Comparison of ENCODE assay signal across 25 mouse cellular contexts in the genomic region with DNA sequence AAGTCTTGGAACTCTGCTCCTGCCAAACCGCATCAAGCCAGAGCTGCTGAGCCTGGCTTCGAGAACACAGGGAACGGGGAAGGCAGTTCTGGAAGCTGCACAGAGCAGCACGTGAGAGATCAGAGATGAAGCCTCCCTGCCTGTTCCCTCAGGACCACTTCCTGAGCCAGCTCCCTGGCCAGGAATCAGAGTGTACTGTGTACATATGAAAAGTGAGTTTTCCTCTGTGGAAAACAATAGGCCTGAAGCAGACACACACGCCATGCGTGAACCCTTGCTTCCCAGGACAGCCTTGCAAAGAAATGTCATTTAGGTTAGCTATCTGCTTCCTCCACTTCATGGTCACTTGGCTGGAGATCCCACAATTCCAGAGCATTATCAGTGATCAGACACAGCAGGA. TPM values are rescaled to one million over a fixed set of nuclear protein-coding genes. Genes with fewer than 3 reads are reported as not detected.
DNase-seq lines count a peak whose midpoint lies in the region; ATAC-seq and TF ChIP-seq lines count a peak whose summit lies in the region.
"Had no signal": no experiment of that assay in that cellular context is flagged by ENCODE, and none has a peak within 500 bp of the region (broad histone marks: within the 10 kb centered on the region; RNA-seq: fewer than 3 reads in every experiment).

No protein-coding gene starts in this region.

- H3K4me2 ChIP-seq in embryonic facial prominence, embryonic 14.5 days (ENCODE audit: low read depth, low read length): no peak overlapping the region
- H3K4me2 ChIP-seq in heart, embryonic 15.5 days: no peak overlapping the region
- no peak overlapping the region for H3K4me2 ChIP-seq in heart, postnatal 0 days (ENCODE audit: low read depth, low read length)
- H3K4me2 ChIP-seq: embryonic facial prominence, embryonic 12.5 days; forebrain, embryonic 12.5 days; hindbrain, embryonic 12.5 days had no signal

- 0 out of 2 replicates have a peak, but pooled peaks cover 4% of the 10 kb centered on the region for H3K9me3 ChIP-seq in embryonic facial prominence, embryonic 14.5 days (ENCODE audit: control insufficient read depth, low read length)
- no peaks in the 10 kb centered on the region for H3K9me3 ChIP-seq in embryonic facial prominence, embryonic 10.5 days
- no peaks in the 10 kb centered on the region for H3K9me3 ChIP-seq in heart, embryonic 10.5 days
- no peaks in the 10 kb centered on the region for H3K9me3 ChIP-seq in heart, embryonic 15.5 days (replicated peaks)
- H3K9me3 ChIP-seq in heart, postnatal 0 days (replicated peaks; ENCODE audit: control insufficient read depth, low read length): no peaks in the 10 kb centered on the region; the same call in 1 of the 2 replicates
- H3K9me3 ChIP-seq: embryonic facial prominence, embryonic 12.5 days; forebrain, embryonic 12.5 days; G1E; hindbrain, embryonic 12.5 days had no signal

- TF ChIP-seq EP300 in heart, adult 2 months (IDR thresholded peaks at IDR 0.05; ENCODE audit: insufficient read depth, low read depth, low read length): no peak
- no peak for TF ChIP-seq EP300 in heart, postnatal 0 days (IDR thresholded peaks at IDR 0.05; ENCODE audit: low read depth)

- no peaks in the 10 kb centered on the region for H3K36me3 ChIP-seq in embryonic facial prominence, embryonic 14.5 days (ENCODE audit: control insufficient read depth, insufficient read depth, low read length)
- no peaks in the 10 kb centered on the region for H3K36me3 ChIP-seq in embryonic facial prominence, embryonic 10.5 days (replicated peaks)
- no peaks in the 10 kb centered on the region for H3K36me3 ChIP-seq in heart, embryonic 10.5 days
- no peaks in the 10 kb centered on the region for H3K36me3 ChIP-seq in heart, adult 2 months (ENCODE audit: control insufficient read depth, insufficient read depth, low read length)
- no peaks in the 10 kb centered on the region for H3K36me3 ChIP-seq in heart, embryonic 15.5 days
- no peaks in the 10 kb centered on the region for H3K36me3 ChIP-seq in heart, postnatal 0 days (replicated peaks; ENCODE audit: control insufficient read depth, insufficient read depth, low read length)
- H3K36me3 ChIP-seq: embryonic facial prominence, embryonic 12.5 days; forebrain, embryonic 12.5 days; G1E had no signal

- H3K9ac ChIP-seq in embryonic facial prominence, embryonic 14.5 days (ENCODE audit: low read depth, low read length): no peak overlapping the region
- no peak overlapping the region for H3K9ac ChIP-seq in heart, adult 2 months (ENCODE audit: low read depth, low read length)
- H3K9ac ChIP-seq in heart, embryonic 15.5 days: no peak overlapping the region
- H3K9ac ChIP-seq in heart, postnatal 0 days (replicated peaks; ENCODE audit: low read depth, low read length): no peak overlapping the region
- H3K9ac ChIP-seq: embryonic facial prominence, embryonic 12.5 days; forebrain, embryonic 12.5 days; hindbrain, embryonic 12.5 days had no signal

- TF ChIP-seq CTCF in heart, adult 2 months (IDR thresholded peaks at IDR 0.05): no peak
- TF ChIP-seq CTCF in heart, postnatal 0 days (IDR thresholded peaks at IDR 0.05; ENCODE audit: low read depth): no peak

- peak; percentile 46 for DNase-seq in embryonic facial prominence, embryonic 14.5 days (ENCODE audit: low spot score)
- no peak for DNase-seq in embryonic facial prominence, embryonic 10.5 days (ENCODE audit: low spot score)
- no peak for DNase-seq in heart, embryonic 10.5 days (ENCODE audit: low spot score)
- DNase-seq in heart, adult 2 months: no peak
- DNase-seq in heart, postnatal 4 days: no peak
- DNase-seq in heart, postnatal 0 days (ENCODE audit: low spot score): peak; percentile 26
- DNase-seq in retina, embryonic 14.5 days (ENCODE audit: low spot score): no peak
- DNase-seq: adrenal gland, postnatal 10 days; B cell, adult 2 months; cerebellum, adult 11 months; cerebellum, adult 8-10 months; cerebellum, postnatal 14 days; embryo, embryonic 11 days; kidney, adult 8-10 months had no signal

- intact Hi-C loops in heart, adult 2 months (cut with DNase I): no loop called here

- WGBS in embryonic facial prominence, embryonic 14.5 days: 65% methylated on average over 6 of the region's 6 CpGs
- 82% methylated on average over 6 of the region's 6 CpGs for WGBS in embryonic facial prominence, embryonic 10.5 days
- 59% methylated on average over 6 of the region's 6 CpGs for WGBS in heart, embryonic 10.5 days
- 27% methylated on average over 6 of the region's 6 CpGs for WGBS in heart, adult 2 months
- WGBS in heart, embryonic 15.5 days: 40% methylated on average over 6 of the region's 6 CpGs
- 23% methylated on average over 6 of the region's 6 CpGs for WGBS in heart, postnatal 0 days

- no peaks in the 10 kb centered on the region for H3K79me2 ChIP-seq in heart, adult 2 months (replicated peaks; ENCODE audit: control insufficient read depth, insufficient read depth, low read length)

- H3K27ac ChIP-seq in embryonic facial prominence, embryonic 14.5 days (replicated peaks; ENCODE audit: low read depth, low read length): no peak overlapping the region
- no peak overlapping the region for H3K27ac ChIP-seq in embryonic facial prominence, embryonic 10.5 days (replicated peaks)
- H3K27ac ChIP-seq in heart, embryonic 10.5 days: 0 out of 2 replicates have a peak overlapping the region, but pooled peaks have one; percentile 24
- H3K27ac ChIP-seq in heart, adult 2 months: no peak overlapping the region
- peak overlapping the region; percentile 32 for H3K27ac ChIP-seq in heart, embryonic 15.5 days
- H3K27ac ChIP-seq in heart, postnatal 0 days (ENCODE audit: low read depth): no peak overlapping the region
- H3K27ac ChIP-seq: embryonic facial prominence, embryonic 12.5 days; forebrain, embryonic 12.5 days; hindbrain, embryonic 12.5 days had no signal

- no peak for TF ChIP-seq POLR2A in heart, adult 2 months (IDR thresholded peaks at IDR 0.05; ENCODE audit: insufficient read depth, low read depth, low read length)

- H3K27me3 ChIP-seq in embryonic facial prominence, embryonic 14.5 days (replicated peaks; ENCODE audit: control insufficient read depth, insufficient read depth, low read length): no peaks in the 10 kb centered on the region
- no peaks in the 10 kb centered on the region for H3K27me3 ChIP-seq in embryonic facial prominence, embryonic 10.5 days (replicated peaks; ENCODE audit: low read depth, poor library complexity, severe bottlenecking)
- 0 out of 2 replicates have a peak, but pooled peaks cover 4% of the 10 kb centered on the region for H3K27me3 ChIP-seq in heart, embryonic 10.5 days (ENCODE audit: insufficient read depth, poor library complexity, severe bottlenecking)
- H3K27me3 ChIP-seq in heart, adult 2 months (ENCODE audit: control insufficient read depth, insufficient read depth, low read length): no peaks in the 10 kb centered on the region
- no peaks in the 10 kb centered on the region for H3K27me3 ChIP-seq in heart, embryonic 15.5 days
- no peaks in the 10 kb centered on the region for H3K27me3 ChIP-seq in heart, postnatal 0 days (ENCODE audit: control insufficient read depth, insufficient read depth, low read length)
- H3K27me3 ChIP-seq: embryonic facial prominence, embryonic 12.5 days; forebrain, embryonic 12.5 days; hindbrain, embryonic 12.5 days had no signal

- no peaks in the 10 kb centered on the region for H3K4me1 ChIP-seq in embryonic facial prominence, embryonic 14.5 days (ENCODE audit: control insufficient read depth, insufficient read depth, low read length)
- H3K4me1 ChIP-seq in embryonic facial prominence, embryonic 10.5 days: peaks cover 7% of the 10 kb centered on the region
- H3K4me1 ChIP-seq in heart, embryonic 10.5 days: peaks cover 16% of the 10 kb centered on the region
- peaks cover 6% of the 10 kb centered on the region for H3K4me1 ChIP-seq in heart, adult 2 months (ENCODE audit: control insufficient read depth, insufficient read depth, low read length)
- H3K4me1 ChIP-seq in heart, embryonic 15.5 days (replicated peaks): peaks cover 32% of the 10 kb centered on the region
- H3K4me1 ChIP-seq in heart, postnatal 0 days (ENCODE audit: control insufficient read depth, insufficient read depth): peaks cover 29% of the 10 kb centered on the region
- H3K4me1 ChIP-seq: embryonic facial prominence, embryonic 12.5 days had no signal

- peak; percentile 30; the same call in 1 of the 2 replicates for ATAC-seq in embryonic facial prominence, embryonic 14.5 days (ENCODE audit: low read depth)
- peak; percentile 40 for ATAC-seq in heart, embryonic 15.5 days (replicated peaks; ENCODE audit: insufficient number of reproducible peaks, insufficient read depth, low FRiP score, low read depth)
- ATAC-seq in heart, postnatal 0 days (ENCODE audit: insufficient read depth, low read depth): no peak
- ATAC-seq: CD4-positive, CD25-positive, alpha-beta regulatory T cell, adult 4 months; forebrain, embryonic 16.5 days; hindbrain, embryonic 16.5 days; inflammation-experienced regulatory T-cells, adult 6 months; intestine, postnatal 0 days had no signal

- H3K4me3 ChIP-seq in embryonic facial prominence, embryonic 14.5 days (ENCODE audit: low read depth, low read length): no peak overlapping the region
- no peak overlapping the region for H3K4me3 ChIP-seq in embryonic facial prominence, embryonic 10.5 days
- H3K4me3 ChIP-seq in heart, embryonic 10.5 days: no peak overlapping the region
- no peak overlapping the region for H3K4me3 ChIP-seq in heart, adult 2 months
- no peak overlapping the region for H3K4me3 ChIP-seq in heart, embryonic 15.5 days
- H3K4me3 ChIP-seq in heart, postnatal 0 days (ENCODE audit: low read depth, low read length): no peak overlapping the region
- H3K4me3 ChIP-seq: embryonic facial prominence, embryonic 12.5 days; forebrain, embryonic 12.5 days; hindbrain, embryonic 12.5 days had no signal

RNA-seq across cellular contexts. Expression of a gene that starts 48.0 kb away (rescaled TPM):
- 22.8 and 26.1 TPM in 2 replicates for polyA plus RNA-seq in embryonic facial prominence, embryonic 14.5 days (2014; fragmentation: Nextera tagmentation; extraction: Ambion mirVana)
- polyA plus RNA-seq in embryonic facial prominence, embryonic 10.5 days (2016; fragmentation: Nextera tagmentation; extraction: Ambion mirVana): 7.3 and 9.0 TPM in 2 replicates
- polyA plus RNA-seq in heart, embryonic 10.5 days (2016; fragmentation: Nextera tagmentation; extraction: Ambion mirVana): 7.4 and 8.3 TPM in 2 replicates
- 1 to 10 TPM; 1.4 to 1.5 TPM for total RNA-seq in heart, adult 2 months (2021)
- 2.0 and 2.8 TPM in 2 replicates for polyA plus RNA-seq in heart, adult 2 months (2012; rRNA removed)
- polyA plus RNA-seq in heart, embryonic 15.5 days (2015; fragmentation: Nextera tagmentation; extraction: Ambion mirVana): 10.1 and 12.3 TPM in 2 replicates
- total RNA-seq in heart, postnatal 4 days (2021): 1 to 10 TPM; 2.3 to 2.8 TPM
- 2.3 TPM in 2 replicates for total RNA-seq in heart, postnatal 0 days (2014; rRNA removed; ENCODE audit: low replicate concordance)
- polyA plus RNA-seq in heart, postnatal 0 days (2015; fragmentation: Nextera tagmentation; extraction: Ambion mirVana): 3.9 and 4.4 TPM in 2 replicates
- total RNA-seq: common myeloid progenitor, adult 5-6 weeks had no signal
- polyA plus RNA-seq: G1E had no signal

RNA-seq across cellular contexts. Expression of a gene that starts 48.2 kb away (rescaled TPM):
- 5.2 and 5.8 TPM in 2 replicates for polyA plus RNA-seq in embryonic facial prominence, embryonic 14.5 days (2014; fragmentation: Nextera tagmentation; extraction: Ambion mirVana)
- 9.6 and 10.6 TPM in 2 replicates for polyA plus RNA-seq in embryonic facial prominence, embryonic 10.5 days (2016; fragmentation: Nextera tagmentation; extraction: Ambion mirVana)
- polyA plus RNA-seq in heart, embryonic 10.5 days (2016; fragmentation: Nextera tagmentation; extraction: Ambion mirVana): 9.5 and 12.5 TPM in 2 replicates
- total RNA-seq in heart, adult 2 months (2021): 10 to 100 TPM; 16.1 to 16.7 TPM
- 12.1 and 12.2 TPM in 2 replicates for polyA plus RNA-seq in heart, adult 2 months (2012; rRNA removed)
- polyA plus RNA-seq in heart, embryonic 15.5 days (2015; fragmentation: Nextera tagmentation; extraction: Ambion mirVana): 5.0 and 8.5 TPM in 2 replicates
- 10 to 100 TPM; 19.1 to 19.5 TPM for total RNA-seq in heart, postnatal 4 days (2021)
- 23.0 and 38.1 TPM in 2 replicates for total RNA-seq in heart, postnatal 0 days (2014; rRNA removed; ENCODE audit: low replicate concordance)
- 2.3 and 2.8 TPM in 2 replicates for polyA plus RNA-seq in heart, postnatal 0 days (2015; fragmentation: Nextera tagmentation; extraction: Ambion mirVana)

Comparison
In these comparisons a context has a peak if more than half of its experiments do, and no peak if none do; other contexts are left out.
1. DNase-seq: peak in embryonic facial prominence, embryonic 14.5 days (single experiment) and heart, postnatal 0 days (single experiment); none in embryonic facial prominence, embryonic 10.5 days (single experiment), heart, embryonic 10.5 days (single experiment), heart, adult 2 months (0 of 2), heart, postnatal 4 days (single experiment) and retina, embryonic 14.5 days (single experiment).
2. H3K27ac ChIP-seq: peak in heart, embryonic 10.5 days (single experiment) and heart, embryonic 15.5 days (single experiment); none in embryonic facial prominence, embryonic 14.5 days (single experiment), embryonic facial prominence, embryonic 10.5 days (single experiment), heart, adult 2 months (single experiment) and heart, postnatal 0 days (single experiment).